Mouse (Mus musculus): ENCODE measurements around the gene Cox7a2.

DNA sequence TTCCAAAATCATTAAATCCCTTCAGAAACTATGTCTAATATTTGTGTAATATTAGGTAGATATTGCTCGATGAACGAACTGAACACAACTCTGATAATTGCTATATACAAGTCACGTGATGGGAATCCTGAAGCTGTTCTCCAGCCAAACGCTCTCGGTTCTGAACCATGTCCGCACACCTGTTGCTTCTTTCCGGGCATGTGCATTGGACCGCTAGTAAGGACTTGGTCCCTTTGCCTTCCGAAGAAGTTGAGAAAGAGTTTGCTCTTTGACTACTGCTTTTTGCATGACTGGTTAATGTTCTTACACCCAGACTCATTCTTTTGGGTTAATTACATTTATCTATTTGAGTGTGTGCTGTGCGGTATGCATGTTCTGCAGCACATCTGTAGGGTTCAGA, 45.7 kb upstream of the Cox7a2 start:
- TF ChIP-seq CTCF (IDR thresholded peaks at IDR 0.05; ENCODE audit: control insufficient read depth, insufficient read depth, low read length): no peak
- no peak for TF ChIP-seq POLR2A (IDR thresholded peaks at IDR 0.05; ENCODE audit: borderline replicate concordance, control insufficient read depth, low read depth, low read length)

All from bone marrow, adult 2 months (tissue).